Mouse (Mus musculus) adrenal gland, postnatal 4 days (tissue): ENCODE measurements around the gene Cgnl1. TPM values are rescaled to one million over a fixed set of nuclear protein-coding genes. Genes with fewer than 3 reads are reported as not detected.

ENCODE experiments used
- DNase-seq, 2 experiments: peaks; one replicate each; pipeline ENCODE4 v3.0.0; 2021 to 2022; ENCODE audit warnings: low spot score in 2 of 2, mixed read lengths in 2 of 2
- total RNA-seq, 2 experiments: library from RNA; stranded (reverse); gene quantifications; 2 replicates each; pipeline ENCODE4 v1.2.3; 2021

Gene Cgnl1
- total RNA-seq, 2 experiments from 2014 or later, result 49.1 to 68.6 TPM

DNA sequence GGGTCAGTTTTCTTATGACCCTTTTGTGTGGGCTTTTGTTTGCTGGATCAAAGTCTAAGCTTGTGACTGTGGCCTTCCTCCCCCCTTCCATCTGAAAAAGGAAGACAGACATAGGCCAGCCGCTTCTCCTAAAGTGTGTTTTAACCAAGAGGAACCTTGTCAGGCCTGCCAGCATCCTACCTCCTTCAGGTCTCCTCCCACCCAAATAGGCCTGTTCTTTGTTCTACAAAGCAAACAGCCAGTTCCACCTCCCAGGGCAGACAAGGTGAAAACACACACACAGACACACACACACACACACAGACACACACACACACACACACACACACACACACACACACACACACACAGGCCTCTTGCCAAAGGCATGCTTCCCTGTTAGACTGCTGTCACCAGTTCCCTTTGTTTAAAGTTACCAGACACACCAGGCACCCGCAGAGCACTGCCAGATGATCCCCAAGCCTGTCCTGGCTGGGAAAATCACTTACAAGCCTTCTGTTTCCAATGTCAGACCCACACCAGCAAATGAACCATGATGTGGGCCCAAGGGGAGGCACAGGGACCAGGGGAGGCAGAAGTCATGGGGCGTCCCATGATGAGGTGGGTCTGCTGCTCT lies 95.5 kb downstream of the Cgnl1 start:
- DNase-seq, result no peak

DNA sequence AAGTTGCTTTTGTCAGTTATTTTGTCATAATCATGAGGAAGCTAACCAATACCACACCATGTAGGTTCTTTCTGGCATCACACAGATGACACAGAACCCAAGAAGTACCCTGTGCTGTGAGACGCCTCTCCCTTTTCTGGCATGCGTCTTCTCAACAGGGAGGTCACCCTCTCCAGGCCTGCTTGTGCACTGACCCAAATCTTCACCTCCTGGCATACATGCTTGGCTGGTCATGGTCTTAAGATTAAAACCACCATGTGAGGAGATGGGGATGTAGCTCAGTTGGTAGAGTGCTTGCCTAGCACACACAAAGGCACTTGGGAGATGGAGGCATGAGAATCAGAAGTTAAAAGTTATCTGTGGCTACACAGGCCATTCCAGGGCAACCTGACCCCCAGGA lies 96.2 kb downstream of the Cgnl1 start:
- no peak for DNase-seq

GRCm38 (mm10) chr9:71674476-71674875 lies 96.9 kb downstream of the Cgnl1 start:
- no peak for DNase-seq

- DNase-seq, result no peak
These were observed 98.9 kb downstream of the Cgnl1 start for GRCm38 (mm10) chr9:71672495-71672894.

- DNase-seq, result no peak
These were observed 100.7 kb downstream of the Cgnl1 start for GRCm38 (mm10) chr9:71670677-71671076.

DNA sequence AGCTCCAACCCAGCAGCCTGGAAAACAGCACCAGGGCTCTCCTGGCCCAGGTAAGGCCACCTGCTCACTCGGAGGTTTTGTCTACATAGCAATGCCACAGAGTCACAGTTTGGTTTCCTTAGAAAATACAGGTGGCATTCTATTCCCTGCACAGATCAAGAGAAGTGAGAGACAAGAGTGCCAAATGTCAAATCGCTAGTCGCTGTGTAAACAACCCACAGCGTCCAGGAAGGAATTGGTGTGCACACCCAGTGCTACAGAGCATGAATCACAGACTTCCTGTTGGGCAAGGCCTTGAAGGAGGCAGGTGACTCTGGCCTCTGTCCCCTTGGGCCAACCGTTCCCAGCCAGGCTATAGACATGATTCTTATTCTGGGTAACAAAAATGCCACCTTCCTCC lies 103.8 kb downstream of the Cgnl1 start:
- DNase-seq, result no peak

DNA sequence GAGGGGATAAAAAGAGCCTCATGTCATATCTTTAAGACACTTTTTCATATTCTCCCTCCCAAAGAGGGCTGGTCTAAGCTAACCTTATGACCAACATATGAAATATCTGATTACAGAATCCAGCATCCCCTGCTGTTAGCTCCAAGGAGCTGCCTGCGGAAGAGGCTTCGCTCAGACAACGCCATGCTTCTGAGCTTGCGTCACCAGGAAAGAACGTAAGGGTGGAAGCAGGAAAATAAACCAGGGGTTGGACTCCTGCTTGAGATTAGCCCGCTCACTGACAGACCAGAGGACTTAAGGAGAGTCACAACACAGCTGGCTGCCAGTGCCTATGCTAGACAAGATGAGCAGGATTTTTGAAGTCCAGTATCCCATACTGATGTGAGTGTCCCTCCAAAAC lies 105.0 kb downstream of the Cgnl1 start:
- DNase-seq, result no peak

- DNase-seq, result no peak
These were observed 105.9 kb downstream of the Cgnl1 start for GRCm38 (mm10) chr9:71665493-71665892.

- no peak for DNase-seq
These were observed 106.5 kb downstream of the Cgnl1 start for GRCm38 (mm10) chr9:71664855-71665254.

- no peak for DNase-seq
These were observed 107.8 kb downstream of the Cgnl1 start for GRCm38 (mm10) chr9:71663421-71664217.

DNA sequence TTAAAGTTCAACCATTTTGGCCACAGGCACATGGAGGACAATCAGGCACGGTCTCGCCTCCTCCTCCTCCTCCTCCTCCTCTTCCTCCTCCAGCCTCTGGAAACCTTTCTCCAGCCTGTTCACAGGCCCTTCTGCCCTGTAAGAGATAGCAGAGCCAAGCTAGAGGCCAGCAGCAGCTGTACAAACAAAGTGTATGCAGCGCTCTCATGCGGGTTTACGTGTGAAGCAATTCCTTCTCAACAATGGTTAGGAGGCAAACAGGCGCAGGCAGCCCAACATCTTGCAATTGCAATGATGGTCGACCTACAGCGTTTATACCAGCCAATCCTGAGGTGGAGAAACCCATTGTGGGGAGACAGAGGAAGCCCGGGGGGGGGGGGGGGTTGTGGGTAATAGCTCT lies 110.9 kb downstream of the Cgnl1 start:
- no peak for DNase-seq

DNA sequence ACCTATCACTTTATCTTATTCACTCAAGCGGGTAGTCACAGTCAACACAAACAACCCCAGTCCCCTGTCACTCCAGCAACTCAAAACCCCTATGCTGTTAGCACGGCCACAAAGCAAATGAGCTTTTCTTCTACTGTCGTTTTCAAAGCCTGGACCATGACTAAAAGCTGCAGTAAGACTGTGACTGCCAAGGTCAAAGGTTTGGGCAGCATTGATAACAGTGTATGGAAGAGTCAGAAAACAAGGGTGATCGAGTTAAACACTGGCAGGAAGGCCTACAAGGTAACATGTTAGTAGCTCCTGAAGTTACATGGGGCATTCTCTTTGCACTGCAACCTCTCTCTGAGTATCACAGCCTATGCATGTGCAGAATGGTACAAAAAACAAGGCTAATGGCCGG lies 111.7 kb downstream of the Cgnl1 start:
- DNase-seq, result no peak

DNA sequence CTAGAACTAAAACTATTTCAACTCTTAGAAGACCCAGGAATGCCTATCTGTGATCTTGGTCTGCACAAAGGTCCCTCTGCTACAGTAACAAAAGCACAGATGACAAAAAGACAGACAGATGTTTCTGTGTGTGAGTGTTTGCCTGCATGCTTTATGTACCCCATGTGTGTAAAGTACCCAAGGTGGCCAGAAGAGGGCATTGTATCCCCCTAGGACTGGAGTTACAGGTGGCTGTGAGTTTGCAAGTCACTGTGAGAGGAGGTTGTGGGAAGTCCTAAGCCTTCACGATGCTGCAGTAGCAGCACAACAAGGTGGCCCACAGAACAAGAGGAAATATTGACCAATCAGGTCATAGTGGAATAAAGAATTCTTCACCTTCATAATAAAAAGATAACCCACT lies 114.2 kb downstream of the Cgnl1 start:
- DNase-seq, result no peak

- no peak for DNase-seq
These were observed 116.5 kb downstream of the Cgnl1 start for GRCm38 (mm10) chr9:71654861-71655260.

DNA sequence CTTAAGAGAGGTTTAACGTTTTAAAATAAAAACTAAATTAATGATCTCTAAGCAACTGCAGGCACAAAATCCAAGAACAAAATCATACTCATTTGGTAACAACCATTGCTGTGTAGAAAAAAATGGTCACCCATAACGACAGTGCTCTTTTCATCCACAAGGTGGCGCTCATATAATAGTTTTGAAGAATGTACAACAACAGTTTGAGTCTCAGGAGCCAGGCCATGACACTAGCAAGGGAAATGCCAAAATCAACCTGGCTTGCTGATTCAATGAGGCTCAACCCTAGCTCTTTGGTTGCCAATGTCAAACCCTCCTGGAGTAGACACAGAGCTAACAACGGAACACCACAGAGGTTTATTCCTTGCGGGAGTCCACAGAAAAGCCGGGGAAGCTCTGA lies 125.3 kb downstream of the Cgnl1 start:
- peak in 1 of 2 experiments; percentile 54 for DNase-seq

DNA sequence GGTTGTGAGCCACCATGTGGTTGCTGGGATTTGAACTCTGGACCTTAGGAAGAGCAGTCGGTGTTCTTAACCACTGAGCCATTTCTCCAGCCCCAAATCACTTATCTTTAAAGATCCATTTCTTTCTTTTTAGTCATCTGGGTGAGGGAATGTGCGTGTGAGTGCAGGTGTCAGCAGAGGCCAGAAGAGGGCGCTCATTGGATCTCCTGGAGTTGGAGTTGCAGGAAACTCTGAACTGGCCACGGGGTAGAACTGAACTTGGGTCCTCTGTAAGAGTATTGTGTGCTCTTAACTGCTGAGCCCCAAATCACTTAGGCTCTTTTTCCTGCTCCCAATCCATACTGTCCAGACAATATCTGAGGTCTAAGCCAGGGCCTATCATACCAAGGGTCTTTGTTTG lies 127.8 kb downstream of the Cgnl1 start:
- no peak for DNase-seq

- no peak for DNase-seq
These were observed 129.1 kb downstream of the Cgnl1 start for GRCm38 (mm10) chr9:71642270-71642669.

- no peak for DNase-seq
These were observed 131.0 kb downstream of the Cgnl1 start for GRCm38 (mm10) chr9:71640361-71640927.

- no peak for DNase-seq
These were observed 133.2 kb downstream of the Cgnl1 start for GRCm38 (mm10) chr9:71638198-71638597.

- DNase-seq, result no peak
These were observed 134.5 kb downstream of the Cgnl1 start for GRCm38 (mm10) chr9:71636854-71637253.

- no peak for DNase-seq
These were observed 135.8 kb downstream of the Cgnl1 start for GRCm38 (mm10) chr9:71635627-71636026.

DNA sequence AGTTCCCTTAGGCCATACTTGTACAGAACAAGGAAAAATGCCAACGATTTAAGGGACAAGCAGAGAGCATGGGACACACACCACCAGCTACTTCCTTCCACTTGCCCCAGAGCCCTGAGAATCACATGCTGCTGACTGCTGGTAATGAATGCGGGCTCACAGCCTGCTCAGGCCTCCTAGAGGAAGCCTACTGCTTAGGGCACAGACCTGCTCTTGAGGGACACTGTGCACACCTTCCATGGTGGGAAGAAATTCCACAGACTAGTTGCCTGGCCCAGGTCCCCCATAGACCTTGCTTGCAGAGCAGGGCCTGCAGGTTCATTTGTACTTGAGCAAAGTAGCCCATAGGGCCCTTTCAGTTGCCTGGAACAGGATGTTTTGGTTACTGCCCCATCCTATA lies 136.5 kb downstream of the Cgnl1 start:
- DNase-seq, result no peak

DNA sequence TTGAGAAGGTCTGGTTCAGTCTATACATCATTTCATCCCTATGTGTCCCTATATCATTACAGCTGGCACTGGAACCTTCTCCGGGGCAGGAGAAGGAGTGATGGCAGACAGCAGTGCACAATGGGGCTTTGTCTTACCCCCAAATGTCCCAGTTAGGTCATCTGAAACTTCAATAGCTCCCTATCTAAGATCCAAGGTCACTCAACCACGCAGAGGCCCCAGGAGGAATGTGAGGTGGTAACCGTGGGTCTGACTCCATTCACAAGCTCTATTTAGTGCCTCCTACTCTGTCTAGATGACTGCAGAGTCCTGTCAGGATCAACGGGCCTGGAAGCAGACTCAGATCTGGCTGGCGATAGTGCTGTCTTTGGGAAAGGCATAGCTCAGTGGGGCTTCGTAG lies 142.5 kb downstream of the Cgnl1 start:
- DNase-seq, result no peak
